Mouse (Mus musculus) layer of hippocampus, postnatal 36 days (tissue): Measurements from ENCODE around the gene Arglu1. TPM values are rescaled to one million over a fixed set of nuclear protein-coding genes. Genes with fewer than 3 reads are reported as not detected.

Experiments
- DNase-seq, 2 experiments: peaks; one replicate each; pipeline ENCODE4 v3.0.0; 2022
- total RNA-seq, 2 experiments: library from RNA; stranded (reverse); gene quantifications; 2 replicates each; pipeline ENCODE4 v1.2.3; 2021

Gene Arglu1
- total RNA-seq, 2 experiments from 2014 or later, result 93.3 to 101 TPM

DNA sequence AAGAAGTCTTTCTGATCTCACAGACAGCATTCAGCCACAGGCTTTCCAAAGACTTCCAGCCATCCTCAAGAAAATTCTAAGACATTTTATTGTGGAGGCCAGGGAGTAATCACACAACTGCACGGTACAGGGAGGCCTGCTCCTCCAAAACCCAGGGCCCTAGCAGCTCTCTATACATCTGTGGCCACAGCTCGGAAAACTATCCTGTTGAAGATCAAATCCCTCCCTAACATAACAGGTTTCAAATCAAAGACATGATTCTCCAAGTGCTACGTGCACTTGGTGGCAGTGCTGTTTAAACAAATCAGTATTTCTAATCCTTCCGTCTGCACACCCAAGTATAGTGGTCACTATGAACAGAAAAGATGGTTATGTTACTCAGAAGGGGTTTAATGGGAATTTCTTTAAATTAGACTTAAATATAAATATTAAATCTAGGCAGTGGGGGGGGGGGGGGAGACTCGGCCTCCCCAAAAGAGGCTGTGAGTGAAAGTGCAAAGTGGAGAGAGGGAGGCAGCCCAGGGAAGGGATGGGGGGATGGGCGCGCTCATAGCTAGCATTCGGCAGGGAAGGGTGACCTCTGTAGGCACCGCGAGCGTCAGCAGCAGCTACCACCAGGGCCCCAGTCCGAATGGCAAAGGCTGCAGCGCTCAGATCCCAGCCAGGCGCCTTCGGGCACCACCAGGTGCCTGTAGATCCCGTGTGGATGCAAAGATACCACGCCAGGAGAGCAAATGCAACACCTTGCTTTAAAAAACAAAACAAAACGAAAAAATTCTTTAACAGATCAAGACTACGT, 31.7 kb downstream of the Arglu1 start:
- peak; percentile 82 to 83 for DNase-seq

DNA sequence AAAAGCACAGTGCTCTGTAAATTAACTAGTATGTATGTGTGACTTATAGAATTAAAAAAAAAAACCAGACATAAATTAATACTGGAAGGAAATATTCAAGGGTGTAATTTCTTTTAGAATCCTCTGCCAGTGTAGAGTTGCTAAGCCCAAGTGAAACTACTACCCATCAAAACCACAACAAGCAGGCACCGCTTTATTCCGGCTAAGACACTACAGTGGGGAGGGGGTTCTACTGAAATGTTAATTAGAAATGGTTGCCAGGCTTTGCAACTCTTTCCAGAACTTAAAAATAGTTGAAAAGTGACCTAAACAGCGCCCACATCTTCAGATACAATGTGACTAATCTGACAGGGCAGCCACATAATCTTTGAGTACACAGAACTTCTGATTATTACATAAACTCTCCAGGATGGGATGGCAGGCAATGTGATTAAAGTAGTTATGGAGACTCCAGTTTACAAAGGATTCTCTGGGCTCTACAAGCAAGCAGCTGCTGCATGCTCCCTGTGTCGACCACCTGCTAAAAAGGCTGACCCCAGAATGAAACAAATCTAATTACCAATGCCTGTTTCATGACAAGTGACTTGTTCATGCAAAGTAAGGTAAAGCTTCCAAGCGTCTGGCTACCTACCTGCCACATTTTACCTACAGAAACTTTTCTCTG, 32.5 kb downstream of the Arglu1 start:
- no peak for DNase-seq

DNA sequence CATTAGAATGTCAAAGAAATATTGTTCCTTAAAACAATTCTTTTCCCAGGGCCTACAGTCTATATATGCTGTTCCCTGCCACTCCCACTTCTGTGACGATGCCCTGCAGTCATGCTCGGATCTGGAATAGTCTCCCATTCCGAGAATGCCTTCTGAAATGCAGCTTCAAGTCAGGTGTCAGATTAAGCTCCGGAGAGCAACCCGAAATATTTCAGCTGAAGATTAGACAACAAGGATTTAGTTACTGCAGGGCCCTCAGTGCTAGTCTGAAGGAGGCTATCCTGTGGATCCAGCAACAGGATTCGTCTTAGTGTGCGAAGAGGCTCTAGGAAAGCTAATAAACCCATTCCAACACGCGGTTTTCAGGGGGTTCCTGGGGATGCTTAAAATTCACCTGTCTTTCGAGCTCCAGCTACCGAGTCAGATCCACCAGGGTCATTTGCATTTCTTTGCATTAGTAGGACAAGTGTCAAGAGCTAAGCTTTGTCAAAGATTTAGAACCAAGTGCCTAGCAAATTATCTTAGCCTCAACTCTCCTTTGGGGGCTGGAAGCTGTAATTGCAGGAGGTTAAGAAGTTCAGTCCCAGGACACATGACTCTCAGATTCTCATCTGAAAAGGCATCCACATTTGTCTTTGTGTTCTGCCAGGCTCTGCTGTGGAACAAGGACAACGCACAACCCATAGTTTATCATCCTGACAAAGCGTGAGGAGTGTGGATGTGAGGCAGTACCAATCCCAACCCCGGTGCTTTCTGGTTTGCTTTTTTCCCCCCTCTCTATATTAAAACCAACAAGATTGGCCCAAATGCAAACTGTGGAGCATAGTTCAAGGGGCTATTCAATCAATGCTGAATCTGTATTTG, 33.5 kb downstream of the Arglu1 start:
- no peak for DNase-seq

DNA sequence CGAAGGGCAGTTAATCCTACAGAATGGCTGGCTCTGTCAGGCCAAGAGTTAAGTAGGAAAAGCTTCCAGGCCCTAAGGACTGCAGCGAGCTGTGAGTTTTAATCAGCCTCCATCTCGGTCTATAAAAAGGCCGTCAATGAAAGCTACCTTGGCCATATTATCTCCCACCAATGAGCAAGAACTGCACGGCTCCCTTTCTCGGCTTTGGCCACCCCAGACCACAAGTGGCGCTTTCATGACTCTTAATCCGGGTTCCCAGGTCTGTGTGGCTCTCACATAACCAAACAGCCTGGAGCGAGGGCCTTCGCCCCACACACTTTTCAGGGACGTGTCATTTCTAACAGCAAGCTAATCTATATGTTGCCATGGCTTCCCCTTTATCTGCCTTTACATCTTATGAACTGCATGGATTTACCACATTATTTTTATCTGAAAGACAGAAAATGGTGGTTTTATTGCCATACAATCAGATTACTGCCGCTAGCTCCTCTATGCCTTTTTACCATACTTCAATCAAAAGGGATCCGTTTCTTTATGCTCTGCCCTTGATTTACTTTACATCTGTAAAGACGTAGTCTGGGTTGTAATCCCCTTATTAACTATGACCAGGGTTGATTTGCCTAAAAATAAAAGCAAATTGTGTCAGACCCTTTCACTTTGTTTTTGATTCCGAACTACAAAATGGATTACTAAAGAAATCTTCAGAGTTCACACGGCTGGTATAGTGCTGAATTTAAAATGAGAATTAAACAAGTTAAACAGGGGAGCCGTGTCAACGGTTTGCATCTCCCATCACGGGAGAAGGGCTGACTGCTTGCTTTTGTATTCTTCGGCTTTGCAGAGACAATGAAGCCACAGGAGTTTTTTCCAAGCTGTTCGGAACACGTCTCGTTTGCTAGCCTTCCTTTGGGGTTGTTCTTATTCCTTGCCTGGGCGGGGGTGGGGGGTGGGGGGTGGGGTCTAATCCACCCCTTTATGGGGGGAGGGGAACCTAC, 34.7 kb downstream of the Arglu1 start:
- DNase-seq, result no peak

DNA sequence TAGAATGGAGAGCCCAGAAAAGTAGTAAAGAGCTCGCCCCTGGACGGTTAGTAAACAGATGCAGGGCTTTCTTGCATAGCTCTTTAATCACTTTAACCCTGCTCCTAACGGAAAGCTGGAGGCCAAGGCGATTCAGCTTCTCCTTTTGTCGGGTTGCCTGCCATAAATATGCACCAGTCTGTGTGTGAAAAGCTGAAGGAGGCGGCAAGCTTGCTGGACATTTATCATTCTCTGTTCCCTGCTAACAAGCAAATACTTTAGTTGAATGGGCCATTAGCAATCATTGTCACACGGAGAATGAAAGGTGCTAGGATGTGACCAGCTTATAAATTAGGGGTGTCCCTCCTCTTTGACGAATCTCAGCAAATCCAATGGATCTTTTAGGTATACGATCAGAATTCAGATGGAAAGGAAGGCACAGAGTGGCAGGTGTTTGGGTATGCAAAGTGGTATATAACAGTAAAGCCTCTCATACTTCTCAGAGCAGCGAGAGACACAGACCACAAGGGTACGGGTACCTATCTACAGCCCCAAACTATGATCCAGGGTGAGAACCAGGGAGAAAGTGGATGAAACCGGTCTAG, 36.3 kb downstream of the Arglu1 start:
- DNase-seq, result no peak

DNA sequence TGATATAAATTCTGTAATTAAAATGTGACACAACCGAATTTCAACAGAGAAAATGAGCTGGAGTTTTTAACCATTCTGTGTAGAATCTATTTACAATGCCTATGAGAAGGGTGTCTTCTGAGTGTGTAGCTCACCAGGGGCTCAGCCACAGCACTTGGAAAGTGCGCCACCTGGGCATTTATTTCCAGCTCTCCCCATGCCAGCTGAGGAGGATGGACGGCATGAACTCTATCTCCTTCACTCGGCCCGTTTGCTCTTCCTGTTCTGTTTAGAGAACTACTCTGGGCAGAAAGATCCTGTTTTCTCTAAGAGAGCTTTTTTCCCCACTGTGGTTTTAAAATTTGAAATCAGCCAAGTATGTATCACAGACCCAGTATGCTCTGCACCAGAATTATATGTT, 37.0 kb downstream of the Arglu1 start:
- DNase-seq, result no peak

DNA sequence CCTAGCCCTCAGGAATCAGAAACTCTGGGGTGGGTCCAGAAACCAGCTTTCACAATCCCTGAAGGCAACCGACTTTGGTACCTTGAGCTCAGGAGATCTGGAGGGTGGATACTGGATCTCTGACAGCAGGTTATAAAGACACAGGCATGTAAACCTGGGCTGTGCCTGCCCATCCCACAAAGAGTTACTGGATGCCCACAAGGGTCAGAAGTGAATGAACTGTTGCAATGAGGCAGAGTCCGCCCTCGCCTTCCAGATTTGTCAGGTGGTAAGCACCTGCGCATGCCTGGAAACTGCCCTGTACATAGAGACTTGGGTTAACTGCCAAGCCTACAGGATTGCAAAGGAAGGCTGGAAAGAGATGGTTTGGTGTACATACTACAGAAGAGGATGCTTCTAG, 37.9 kb downstream of the Arglu1 start:
- DNase-seq, result no peak

DNA sequence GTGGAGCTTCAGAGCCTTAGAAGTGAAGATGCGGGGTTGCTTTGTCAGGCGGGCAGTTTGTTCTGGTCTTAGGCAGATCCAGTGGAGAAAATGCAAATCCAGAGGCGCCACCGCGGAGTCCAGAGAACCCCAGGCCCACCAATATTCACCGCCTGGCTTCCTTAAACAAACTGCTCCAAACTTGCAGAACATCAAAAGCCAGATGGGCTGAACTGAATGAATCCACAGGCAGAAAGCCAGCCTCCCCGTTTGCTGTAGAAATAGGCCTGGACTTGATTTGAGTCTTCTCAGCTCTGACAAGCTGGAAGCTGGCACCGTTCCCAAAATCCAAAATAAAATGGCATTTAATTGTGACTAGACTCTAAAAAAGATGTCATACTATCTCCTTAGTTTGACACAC, 40.4 kb downstream of the Arglu1 start:
- DNase-seq, result peak; percentile 71 to 75

DNA sequence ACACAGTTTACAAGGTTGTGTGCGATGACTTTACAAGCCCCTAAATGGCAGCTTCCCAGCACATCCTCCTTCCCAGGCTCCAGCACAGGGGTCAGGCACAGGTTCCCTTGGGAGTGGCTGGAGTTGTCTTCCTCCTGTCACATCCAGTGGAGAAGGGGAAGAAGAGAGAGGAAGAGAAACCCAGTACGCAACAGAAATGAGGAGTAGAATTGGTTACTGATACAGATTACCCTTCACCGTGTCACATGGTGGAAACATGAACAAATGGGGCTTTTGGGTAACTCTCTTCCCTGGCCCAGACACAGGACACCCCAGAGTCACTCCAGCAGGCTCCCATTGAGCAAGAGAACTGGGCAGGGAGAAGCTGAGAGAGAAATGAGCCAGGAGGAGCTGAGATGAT, 40.8 kb downstream of the Arglu1 start:
- DNase-seq, result no peak

DNA sequence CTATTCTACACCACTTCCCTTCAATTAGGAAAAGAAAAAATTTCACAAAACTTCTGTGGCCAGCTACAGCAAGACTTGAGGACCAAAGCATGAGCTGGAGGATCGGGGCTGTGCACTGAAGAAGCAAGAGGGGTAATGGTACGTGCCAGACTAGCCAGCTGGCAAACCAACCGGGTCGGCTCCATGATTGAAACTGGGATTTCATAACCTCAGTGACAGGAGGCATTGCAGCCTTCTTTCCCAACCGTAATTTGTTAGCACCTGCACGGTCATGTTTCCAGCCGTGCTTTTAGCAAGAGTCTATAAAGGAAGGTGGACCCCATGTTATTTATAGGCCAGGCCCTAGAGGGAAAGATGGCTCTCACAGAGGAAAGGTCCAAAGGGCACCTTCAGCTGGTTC, 41.6 kb downstream of the Arglu1 start:
- DNase-seq, result no peak

DNA sequence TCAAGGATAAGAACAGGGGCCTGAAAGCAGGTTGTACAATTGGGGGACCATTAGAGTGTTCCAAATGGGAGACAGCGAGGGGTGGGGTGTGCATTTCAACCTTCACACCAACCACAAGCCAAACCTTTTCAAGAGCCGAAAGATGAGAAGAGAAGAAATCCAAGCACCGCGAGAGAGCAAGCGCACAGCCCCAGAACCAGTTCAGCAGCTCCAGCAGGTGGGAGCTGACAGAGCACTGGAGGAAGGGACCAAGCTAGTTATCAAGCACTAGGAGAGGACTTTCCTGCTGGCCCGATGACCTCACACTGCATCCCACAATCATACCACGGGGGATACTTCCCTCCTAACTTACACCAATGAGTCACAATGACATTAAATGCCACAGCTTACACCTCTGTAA, 42.5 kb downstream of the Arglu1 start:
- no peak for DNase-seq

DNA sequence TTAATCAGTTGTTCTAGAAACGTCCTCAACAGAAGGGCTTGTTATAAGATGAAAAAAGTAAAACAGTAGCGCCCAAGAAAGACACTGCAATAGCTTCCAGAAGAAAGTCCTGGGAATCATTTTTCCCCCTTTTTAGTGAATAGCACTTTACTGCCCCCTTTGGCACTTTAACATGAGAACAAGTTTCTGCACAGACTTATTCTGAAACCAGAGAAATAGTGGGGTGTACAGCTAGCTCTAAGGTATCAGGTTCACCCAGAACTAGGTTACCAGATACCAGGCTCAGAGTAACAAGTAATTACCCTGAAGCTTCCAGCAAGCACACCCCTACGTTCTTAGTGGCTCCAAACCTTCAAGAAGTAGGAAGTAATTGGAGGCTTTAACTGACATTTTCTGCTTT, 43.0 kb downstream of the Arglu1 start:
- no peak for DNase-seq

DNA sequence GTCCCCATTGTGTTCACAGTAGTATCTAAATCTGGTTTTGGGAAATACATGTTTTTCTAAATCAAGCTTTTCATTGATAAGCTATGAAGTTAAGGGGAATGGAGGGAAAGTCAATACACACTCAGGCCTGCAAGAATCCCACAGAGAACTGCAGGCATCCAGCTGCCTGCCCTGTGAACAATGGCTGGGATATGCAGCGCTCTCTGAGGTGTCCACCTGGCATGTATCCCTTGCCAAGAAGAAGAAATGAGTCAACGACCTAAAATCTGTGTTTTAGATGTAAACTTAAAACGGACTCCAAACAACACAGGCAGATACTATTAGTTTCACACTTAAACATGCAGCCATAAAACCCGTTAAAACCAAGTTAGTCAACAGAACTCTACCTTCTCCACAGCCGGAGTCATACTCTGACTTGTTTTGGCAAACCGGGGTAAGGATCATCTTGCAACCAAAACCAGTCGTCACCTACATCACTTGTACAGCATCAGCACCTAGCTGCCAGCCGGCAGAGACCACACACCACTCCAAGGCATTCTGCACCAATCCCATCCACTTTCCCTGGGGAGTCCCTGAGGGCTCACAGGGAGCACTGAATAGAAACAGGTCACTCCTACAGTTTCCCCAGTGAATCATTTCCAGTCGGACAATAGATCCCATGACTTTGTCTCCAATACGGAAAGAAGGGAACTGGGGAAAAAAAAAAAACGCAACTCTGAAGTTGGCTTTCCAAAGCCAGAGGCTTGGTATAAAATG, 46.0 kb downstream of the Arglu1 start:
- no peak for DNase-seq

DNA sequence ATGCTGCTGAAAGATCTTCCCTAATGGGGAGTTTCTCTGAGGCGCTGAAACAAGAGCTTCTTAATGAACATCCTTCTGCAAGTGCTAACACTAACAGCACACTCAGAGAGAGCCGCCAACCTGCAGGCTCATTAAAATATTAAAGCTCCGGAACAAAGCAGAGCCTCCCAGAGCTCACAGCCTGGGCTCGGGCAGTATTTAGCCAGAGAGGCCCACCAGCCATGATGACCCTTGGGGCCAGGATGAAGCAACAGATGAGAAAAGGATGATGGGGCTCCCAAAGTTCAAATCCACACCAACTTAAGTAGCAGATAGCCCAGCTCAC, 50.1 kb downstream of the Arglu1 start:
- DNase-seq, result no peak

DNA sequence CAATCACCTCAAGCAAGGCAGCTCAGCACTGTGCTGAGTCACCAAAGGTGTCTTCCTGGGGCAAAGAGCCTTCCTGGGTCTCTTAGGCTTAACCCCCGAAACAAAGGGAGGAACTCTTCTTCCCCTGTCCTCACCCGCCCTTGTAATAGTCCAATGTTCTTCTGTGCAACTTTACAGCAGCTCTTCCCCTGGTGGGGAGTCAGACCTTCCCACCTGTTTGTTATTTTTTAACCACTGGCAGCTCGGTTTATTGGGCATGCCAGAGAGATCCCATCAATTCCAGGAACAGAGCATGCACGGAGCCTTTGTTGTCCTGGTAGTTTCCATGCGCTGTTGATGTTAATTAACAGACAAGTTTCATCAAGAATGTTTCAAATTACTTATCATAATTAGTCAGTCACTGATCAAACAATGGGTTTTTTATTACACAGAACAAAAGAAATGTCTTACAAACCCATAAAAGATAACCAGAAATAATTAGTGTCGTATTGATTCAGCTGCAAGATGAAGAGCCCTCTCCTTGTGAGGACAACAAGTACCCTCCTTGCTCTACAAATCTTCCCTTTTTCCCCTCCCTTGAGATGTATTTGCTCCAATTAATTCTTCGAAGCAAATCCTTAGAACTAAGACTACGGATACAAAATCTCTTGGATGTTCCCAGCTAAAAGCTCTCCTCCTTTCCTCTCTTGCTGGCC, 50.6 kb downstream of the Arglu1 start:
- no peak for DNase-seq

DNA sequence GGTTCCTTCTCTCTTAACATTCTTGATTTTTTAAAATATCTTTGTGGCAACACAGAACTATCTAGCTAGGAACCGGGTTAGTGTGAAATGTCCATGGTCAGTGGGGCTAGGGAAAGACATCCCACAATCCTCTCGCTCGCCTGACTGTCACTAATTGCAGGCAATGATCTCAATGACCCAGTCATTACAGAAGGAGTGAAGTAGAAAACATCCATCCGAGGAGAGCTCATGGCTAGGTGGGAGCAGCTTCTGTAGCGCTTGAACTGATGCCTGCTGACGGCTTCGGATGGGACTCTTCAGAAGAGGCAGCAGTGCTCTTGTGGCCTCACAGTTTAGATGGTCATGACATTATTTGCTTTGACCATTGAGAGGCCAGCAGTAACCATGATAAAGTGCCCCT, 58.9 kb downstream of the Arglu1 start:
- DNase-seq, result no peak

DNA sequence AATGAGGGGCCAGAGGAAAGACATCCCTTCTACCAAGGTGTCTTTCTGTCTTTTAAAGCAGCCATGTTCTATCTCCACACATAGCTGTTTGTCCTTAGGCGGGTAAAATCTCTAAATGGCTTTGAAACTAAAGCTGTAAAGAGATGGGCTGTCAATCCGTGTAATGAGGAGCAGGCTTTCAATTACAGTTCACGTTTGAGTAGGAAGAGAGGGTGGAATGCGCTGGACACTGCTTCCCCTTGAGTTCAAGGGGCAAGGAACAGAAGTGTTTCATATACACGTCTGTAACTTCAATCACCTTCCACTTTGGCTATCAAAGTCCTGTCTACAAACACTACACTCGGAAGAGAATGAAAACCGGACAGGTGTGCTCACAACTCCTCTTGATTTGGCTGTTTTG, 66.3 kb downstream of the Arglu1 start:
- DNase-seq, result no peak

DNA sequence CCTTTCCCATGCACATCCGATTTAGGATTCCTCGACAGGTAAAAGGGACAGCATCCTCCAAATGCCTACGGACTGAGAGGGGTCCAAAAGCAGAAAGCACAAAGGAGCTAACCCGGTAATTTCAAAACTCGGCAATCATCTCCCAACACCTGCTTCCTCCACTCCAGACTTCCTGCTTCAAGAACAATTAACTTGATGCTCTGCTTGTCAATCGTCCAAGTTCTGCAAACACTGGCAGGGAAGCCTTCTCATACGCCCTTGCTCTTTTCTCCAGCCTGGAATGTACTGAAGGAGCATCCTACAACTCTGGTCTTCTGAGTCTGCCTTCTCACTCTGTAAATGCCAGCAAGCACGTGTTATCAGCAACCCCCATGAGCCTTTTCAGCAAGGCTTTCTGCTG, 66.8 kb downstream of the Arglu1 start:
- DNase-seq, result no peak

DNA sequence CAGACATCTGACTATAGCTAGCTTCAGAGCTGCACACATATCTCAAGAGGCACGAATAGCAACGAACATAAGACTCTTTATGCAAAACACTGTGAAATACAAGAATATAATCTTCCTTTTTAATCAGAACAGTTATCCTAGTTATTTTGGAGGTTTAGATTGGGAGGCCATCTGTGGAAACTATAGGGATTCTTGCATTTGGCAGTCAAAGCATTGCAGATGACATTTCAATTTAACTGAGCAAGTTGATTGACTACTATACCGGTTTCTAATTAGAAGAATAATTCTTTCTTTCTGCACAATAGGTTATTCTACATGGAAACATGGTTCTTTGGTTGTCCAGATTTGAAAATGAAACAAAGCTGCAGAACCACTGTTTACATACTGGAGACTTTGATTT, 67.8 kb downstream of the Arglu1 start:
- no peak for DNase-seq

DNA sequence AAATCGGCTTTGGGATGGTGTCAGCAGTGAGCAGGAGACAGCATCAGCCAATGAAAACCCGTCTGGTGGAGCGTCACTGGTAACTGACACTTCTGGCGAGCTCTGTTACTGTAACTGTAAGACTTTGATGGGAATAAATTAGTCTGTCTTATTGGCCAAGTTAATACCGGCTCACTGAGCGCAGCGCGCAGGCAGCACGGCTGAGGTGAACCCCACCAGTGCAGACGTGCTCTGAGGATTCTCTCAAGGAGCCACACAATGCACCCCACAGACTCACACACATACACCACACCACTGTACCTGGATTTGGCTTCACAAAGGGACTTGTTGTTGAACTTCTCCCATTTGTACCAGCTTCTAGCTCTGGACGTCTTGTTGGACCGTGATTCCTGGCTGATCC, 68.3 kb downstream of the Arglu1 start:
- no peak for DNase-seq
